Mouse (Mus musculus): Measurements from ENCODE around the gene Rxfp3. TPM values are rescaled to one million over a fixed set of nuclear protein-coding genes. Genes with fewer than 3 reads are reported as not detected.
"Not testable (repeated sequence)": the region's sequence is repeated elsewhere in the genome, so short reads cannot be mapped to it uniquely, and the experiment has no call there.

Gene Rxfp3
- polyA plus RNA-seq, 1 experiment from 2014 or later, result 1.2 TPM

DNA sequence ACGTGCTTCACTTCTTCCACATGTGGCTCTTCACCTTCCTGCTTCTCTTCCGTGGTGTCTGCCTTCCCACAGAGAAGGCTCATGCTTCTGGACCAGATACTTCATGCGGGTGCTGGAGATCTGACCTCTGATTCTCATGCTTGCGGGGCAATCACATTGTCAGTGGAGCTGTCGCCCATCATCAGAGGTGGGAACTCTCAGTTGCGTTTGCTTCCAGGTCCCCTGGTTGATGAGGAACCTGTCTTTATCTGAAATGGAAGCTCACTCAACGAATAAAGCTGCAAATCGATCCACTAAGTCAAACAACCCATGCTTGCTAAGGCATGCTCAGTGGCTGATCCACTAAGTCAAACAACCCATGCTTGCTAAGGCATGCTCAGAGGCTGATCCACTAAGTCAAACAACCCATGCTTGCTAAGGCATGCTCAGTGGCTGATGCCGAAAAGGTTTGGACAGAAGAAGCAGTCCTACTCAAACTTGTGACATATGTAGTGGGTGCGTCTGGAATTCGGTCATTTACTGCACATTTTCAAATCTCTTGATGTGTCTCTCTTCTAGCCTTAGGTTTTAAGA lies 26.7 kb downstream of the Rxfp3 start:
- H3K4me3 ChIP-seq (ENCODE audit: low read depth, low read length), result no peak overlapping the region
- no peaks in the 10 kb centered on the region for H3K9me3 ChIP-seq (ENCODE audit: control insufficient read depth, low read length)

DNA sequence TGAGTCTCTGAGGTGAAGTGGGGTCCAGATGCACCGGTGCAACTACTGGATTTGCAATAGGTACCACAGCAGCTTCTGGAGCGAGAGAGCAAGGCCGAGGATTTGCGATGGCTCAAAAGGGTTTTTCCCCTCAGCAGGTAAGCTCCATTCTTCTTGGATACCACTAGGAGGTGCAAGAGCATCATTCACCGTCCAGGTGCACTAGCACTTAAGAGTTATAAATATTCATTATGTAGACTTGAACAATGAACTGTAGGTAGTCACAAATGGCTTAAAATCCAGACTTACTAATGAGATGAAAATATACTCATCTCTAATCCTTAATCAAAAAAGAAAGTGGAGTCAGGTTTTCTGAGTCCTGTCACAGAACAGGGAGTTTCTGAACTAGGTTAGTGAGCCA lies 29.0 kb downstream of the Rxfp3 start:
- Histone ChIP-seq H3K4me2 (ENCODE audit: low read depth, low read length) (no peak overlapping the region), H3K9ac (ENCODE audit: low read depth, low read length) (no peak overlapping the region), H3K9me3 (ENCODE audit: control insufficient read depth, low read length) (no peaks in the 10 kb centered on the region), H3K27ac (replicated peaks; ENCODE audit: low read depth, low read length) (no peak overlapping the region), H3K4me1 (ENCODE audit: control insufficient read depth, insufficient read depth, low read length) (no peaks in the 10 kb centered on the region), H3K36me3 (ENCODE audit: control insufficient read depth, insufficient read depth, low read length) (no peaks in the 10 kb centered on the region), H3K4me3 (ENCODE audit: low read depth, low read length) (no peak overlapping the region), H3K27me3 (replicated peaks; ENCODE audit: control insufficient read depth, insufficient read depth, low read length) (no peaks in the 10 kb centered on the region)
- ATAC-seq (ENCODE audit: low read depth) (no peak), DNase-seq (ENCODE audit: low spot score) (peak; percentile 49)
- 20% methylated on average over 5 of the region's 5 CpGs for WGBS

More for the DNA sequence above, 26.7 kb downstream of the Rxfp3 start:
- DNase-seq (ENCODE audit: low spot score), result peak; percentile 37
- H3K4me1 ChIP-seq (ENCODE audit: control insufficient read depth, insufficient read depth, low read length), result no peaks in the 10 kb centered on the region
- no peaks in the 10 kb centered on the region for H3K27me3 ChIP-seq (replicated peaks; ENCODE audit: control insufficient read depth, insufficient read depth, low read length)
- H3K36me3 ChIP-seq (ENCODE audit: control insufficient read depth, insufficient read depth, low read length), result no peaks in the 10 kb centered on the region
- no peak for ATAC-seq (ENCODE audit: low read depth)
- WGBS, result 82% methylated on average over 11 of the region's 11 CpGs
- no peak overlapping the region for H3K27ac ChIP-seq (replicated peaks; ENCODE audit: low read depth, low read length)
- H3K9ac ChIP-seq (ENCODE audit: low read depth, low read length), result no peak overlapping the region
- H3K4me2 ChIP-seq (ENCODE audit: low read depth, low read length), result no peak overlapping the region

DNA sequence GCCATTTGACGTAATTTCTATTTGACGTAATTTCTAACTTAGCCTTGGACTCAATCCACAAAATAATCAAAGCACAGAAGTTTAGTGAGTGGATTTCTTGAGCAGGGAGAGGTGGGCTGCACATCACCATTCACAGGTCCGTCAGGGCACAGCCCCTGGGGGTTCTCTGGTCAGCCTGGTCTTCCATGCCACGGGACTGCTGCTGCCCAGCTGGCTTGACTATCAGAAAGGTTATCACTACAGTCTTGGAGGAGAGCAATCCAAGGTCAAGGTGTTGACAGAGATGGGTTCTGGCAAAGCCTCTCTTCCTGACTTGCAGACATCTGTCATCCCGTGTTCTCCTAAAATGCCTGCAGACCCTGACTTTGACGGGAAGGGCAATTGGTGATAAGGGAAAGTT lies 33.1 kb downstream of the Rxfp3 start:
- Histone ChIP-seq H3K27me3 (replicated peaks; ENCODE audit: control insufficient read depth, insufficient read depth, low read length) (no peaks in the 10 kb centered on the region), H3K9ac (ENCODE audit: low read depth, low read length) (no peak overlapping the region), H3K4me1 (ENCODE audit: control insufficient read depth, insufficient read depth, low read length) (no peaks in the 10 kb centered on the region), H3K36me3 (ENCODE audit: control insufficient read depth, insufficient read depth, low read length) (no peaks in the 10 kb centered on the region), H3K27ac (replicated peaks; ENCODE audit: low read depth, low read length) (no peak overlapping the region), H3K4me2 (ENCODE audit: low read depth, low read length) (no peak overlapping the region), H3K9me3 (ENCODE audit: control insufficient read depth, low read length) (no peaks in the 10 kb centered on the region), H3K4me3 (ENCODE audit: low read depth, low read length) (no peak overlapping the region)
- no peak for DNase-seq (ENCODE audit: low spot score)
- ATAC-seq (ENCODE audit: low read depth), result no peak
- WGBS, result 64% methylated on average over 6 of the region's 6 CpGs

DNA sequence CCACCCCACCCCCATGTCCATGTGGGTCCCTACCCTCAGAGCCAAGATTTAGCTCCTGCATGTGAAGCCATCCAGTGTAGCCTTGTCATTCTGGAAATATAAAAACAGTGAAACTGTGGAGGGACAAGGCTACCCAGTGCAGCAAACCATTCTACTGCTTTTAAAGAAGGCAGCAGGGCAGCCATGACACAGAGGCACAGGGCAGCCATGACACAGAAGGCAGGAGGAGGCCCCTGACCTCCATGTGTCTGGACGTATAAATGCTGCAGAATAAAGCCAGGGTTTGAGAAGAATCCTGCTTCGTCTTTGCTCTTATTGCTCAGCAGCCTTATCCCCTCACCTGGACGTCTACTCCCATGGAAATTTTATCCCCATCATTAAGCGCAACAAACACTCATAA lies 34.0 kb downstream of the Rxfp3 start:
- Histone ChIP-seq H3K27me3 (replicated peaks; ENCODE audit: control insufficient read depth, insufficient read depth, low read length) (no peaks in the 10 kb centered on the region), H3K4me1 (ENCODE audit: control insufficient read depth, insufficient read depth, low read length) (no peaks in the 10 kb centered on the region), H3K4me2 (ENCODE audit: low read depth, low read length) (no peak overlapping the region), H3K27ac (replicated peaks; ENCODE audit: low read depth, low read length) (no peak overlapping the region), H3K36me3 (ENCODE audit: control insufficient read depth, insufficient read depth, low read length) (no peaks in the 10 kb centered on the region), H3K9me3 (ENCODE audit: control insufficient read depth, low read length) (no peaks in the 10 kb centered on the region), H3K9ac (ENCODE audit: low read depth, low read length) (no peak overlapping the region), H3K4me3 (ENCODE audit: low read depth, low read length) (no peak overlapping the region)
- no peak for DNase-seq (ENCODE audit: low spot score)
- ATAC-seq (ENCODE audit: low read depth), result no peak
- 81% methylated on average over 4 of the region's 4 CpGs for WGBS

DNA sequence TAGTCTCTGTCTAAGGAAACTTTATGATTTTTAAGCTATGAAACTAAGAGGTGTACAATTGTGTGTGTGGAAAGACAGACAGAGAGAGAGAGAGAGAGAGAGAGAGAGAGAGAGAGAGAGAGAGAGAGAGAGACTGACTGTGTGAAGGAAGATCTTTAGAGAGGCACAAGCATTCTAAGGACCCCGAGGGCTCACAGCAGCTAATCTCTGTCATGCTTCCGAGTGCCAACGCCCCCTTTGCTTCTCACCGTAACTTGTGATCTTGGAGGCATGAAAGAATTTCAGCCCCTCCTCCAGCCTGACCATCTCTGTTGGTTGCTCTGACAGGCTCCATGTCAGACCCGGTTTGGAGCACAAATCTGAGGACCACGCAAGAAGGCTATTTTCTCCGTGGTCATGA lies 37.4 kb downstream of the Rxfp3 start, which contains the start of gene Slc45a2:
TSS of gene Slc45a2 (plus strand) at position 301 of the 400 bp plus-strand sequence.
- Histone ChIP-seq H3K4me3 (ENCODE audit: low read depth, low read length) (no peak within 1 kb of the TSS), H3K27ac (replicated peaks; ENCODE audit: low read depth, low read length) (no peak within 1 kb of the TSS), H3K36me3 (ENCODE audit: control insufficient read depth, insufficient read depth, low read length) (peaks cover 8% of the 10 kb centered on the region; the same call in 1 of the 2 replicates), H3K4me1 (ENCODE audit: control insufficient read depth, insufficient read depth, low read length) (no peaks in the 10 kb centered on the region), H3K9me3 (ENCODE audit: control insufficient read depth, low read length) (no peaks in the 10 kb centered on the region), H3K9ac (ENCODE audit: low read depth, low read length) (no peak within 1 kb of the TSS), H3K27me3 (replicated peaks; ENCODE audit: control insufficient read depth, insufficient read depth, low read length) (no peaks in the 10 kb centered on the region), H3K4me2 (ENCODE audit: low read depth, low read length) (0 out of 2 replicates have a peak within 1 kb of the TSS, but pooled peaks have one; percentile 10)
- WGBS, result 43% methylated on average over 7 of the region's 7 CpGs
- no peak for ATAC-seq (ENCODE audit: low read depth)
- no peak for DNase-seq (ENCODE audit: low spot score)

DNA sequence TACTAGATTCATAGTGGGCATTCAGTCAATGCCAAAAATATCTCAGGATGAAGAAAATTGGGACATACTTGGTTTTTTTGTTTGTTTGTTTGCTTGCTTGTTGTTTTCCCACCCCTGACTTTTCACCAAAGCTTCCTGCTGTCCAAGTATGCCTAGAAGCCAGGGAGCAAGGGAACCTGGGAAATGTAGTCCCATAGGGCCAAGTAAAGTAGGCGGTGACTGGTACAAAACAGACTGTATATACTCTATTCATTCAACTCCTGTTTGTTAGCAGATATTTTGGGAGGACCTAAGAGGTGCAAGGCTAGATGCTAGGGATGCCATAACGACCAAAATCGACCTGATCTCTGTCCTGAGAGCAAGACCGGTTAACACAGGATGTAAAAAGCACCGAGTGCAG lies 38.0 kb downstream of the Rxfp3 start:
- 0 out of 2 replicates have a peak overlapping the region, but pooled peaks have one; percentile 10 for H3K4me2 ChIP-seq (ENCODE audit: low read depth, low read length)
- ATAC-seq (ENCODE audit: low read depth), result no peak

DNA sequence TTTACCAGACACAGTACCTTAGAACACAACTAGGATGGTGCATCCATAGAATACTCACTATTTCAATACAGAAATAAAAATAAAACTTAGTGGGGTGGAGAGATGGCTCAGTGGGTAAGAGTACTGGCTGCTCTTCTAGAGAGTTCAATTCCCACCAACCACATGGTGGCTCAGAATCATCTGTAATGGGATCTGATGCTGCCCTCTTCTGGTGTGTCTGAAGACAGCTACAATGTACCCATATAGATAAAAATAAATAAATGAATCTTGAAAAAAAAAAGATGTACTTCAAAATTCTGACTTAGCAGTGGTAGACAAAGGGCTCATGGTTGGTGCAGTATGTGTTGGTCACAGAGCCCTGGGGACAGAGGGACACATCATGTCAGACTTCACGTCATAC lies 46.2 kb downstream of the Rxfp3 start:
- no peak for ATAC-seq (ENCODE audit: low read depth)
- Histone ChIP-seq H3K27ac (replicated peaks; ENCODE audit: low read depth, low read length) (no peak overlapping the region), H3K9me3 (ENCODE audit: control insufficient read depth, low read length) (no peaks in the 10 kb centered on the region), H3K36me3 (ENCODE audit: control insufficient read depth, insufficient read depth, low read length) (peaks cover 38% of the 10 kb centered on the region), H3K4me2 (ENCODE audit: low read depth, low read length) (no peak overlapping the region), H3K9ac (ENCODE audit: low read depth, low read length) (no peak overlapping the region), H3K4me3 (ENCODE audit: low read depth, low read length) (no peak overlapping the region), H3K27me3 (replicated peaks; ENCODE audit: control insufficient read depth, insufficient read depth, low read length) (no peaks in the 10 kb centered on the region), H3K4me1 (ENCODE audit: control insufficient read depth, insufficient read depth, low read length) (no peaks in the 10 kb centered on the region)
- WGBS, result 91% methylated on average over 1 of the region's 1 CpGs
- no peak for DNase-seq (ENCODE audit: low spot score)

More for the DNA sequence above, 38.0 kb downstream of the Rxfp3 start:
- Histone ChIP-seq H3K9ac (ENCODE audit: low read depth, low read length) (no peak overlapping the region), H3K4me1 (ENCODE audit: control insufficient read depth, insufficient read depth, low read length) (no peaks in the 10 kb centered on the region), H3K4me3 (ENCODE audit: low read depth, low read length) (no peak overlapping the region), H3K9me3 (ENCODE audit: control insufficient read depth, low read length) (no peaks in the 10 kb centered on the region), H3K36me3 (ENCODE audit: control insufficient read depth, insufficient read depth, low read length) (peaks cover 13% of the 10 kb centered on the region), H3K27me3 (replicated peaks; ENCODE audit: control insufficient read depth, insufficient read depth, low read length) (no peaks in the 10 kb centered on the region), H3K27ac (replicated peaks; ENCODE audit: low read depth, low read length) (no peak overlapping the region)
- WGBS, result 53% methylated on average over 5 of the region's 5 CpGs
- no peak for DNase-seq (ENCODE audit: low spot score)

DNA sequence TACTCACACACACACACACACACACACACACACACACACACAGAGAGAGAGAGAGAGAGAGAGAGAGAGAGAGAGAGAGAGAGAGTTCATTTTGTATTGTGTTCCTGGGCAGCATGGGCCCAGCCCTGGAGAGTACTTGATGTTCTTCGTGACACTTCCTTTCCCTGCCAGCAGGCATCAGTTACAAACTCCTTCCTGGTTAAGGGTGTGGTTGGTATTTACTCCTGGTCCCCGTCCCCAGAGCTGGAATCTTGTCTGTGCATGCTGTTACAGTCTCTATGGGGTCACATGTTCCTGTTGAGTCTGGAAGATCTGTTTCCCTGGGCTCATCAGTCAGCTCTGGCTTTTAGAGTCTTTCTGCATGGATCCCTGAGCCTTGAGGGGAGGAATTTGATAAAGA lies 47.4 kb downstream of the Rxfp3 start:
- Histone ChIP-seq H3K4me1 (ENCODE audit: control insufficient read depth, insufficient read depth, low read length) (no peaks in the 10 kb centered on the region), H3K36me3 (ENCODE audit: control insufficient read depth, insufficient read depth, low read length) (peaks cover 31% of the 10 kb centered on the region), H3K9ac (ENCODE audit: low read depth, low read length) (no peak overlapping the region), H3K27ac (replicated peaks; ENCODE audit: low read depth, low read length) (no peak overlapping the region), H3K4me2 (ENCODE audit: low read depth, low read length) (no peak overlapping the region), H3K27me3 (replicated peaks; ENCODE audit: control insufficient read depth, insufficient read depth, low read length) (no peaks in the 10 kb centered on the region), H3K4me3 (ENCODE audit: low read depth, low read length) (no peak overlapping the region), H3K9me3 (ENCODE audit: control insufficient read depth, low read length) (no peaks in the 10 kb centered on the region)
- DNase-seq (ENCODE audit: low spot score) (peak; percentile 38), ATAC-seq (ENCODE audit: low read depth) (peak; percentile 62; the same call in 1 of the 2 replicates)
- 48% methylated on average over 2 of the region's 2 CpGs for WGBS

DNA sequence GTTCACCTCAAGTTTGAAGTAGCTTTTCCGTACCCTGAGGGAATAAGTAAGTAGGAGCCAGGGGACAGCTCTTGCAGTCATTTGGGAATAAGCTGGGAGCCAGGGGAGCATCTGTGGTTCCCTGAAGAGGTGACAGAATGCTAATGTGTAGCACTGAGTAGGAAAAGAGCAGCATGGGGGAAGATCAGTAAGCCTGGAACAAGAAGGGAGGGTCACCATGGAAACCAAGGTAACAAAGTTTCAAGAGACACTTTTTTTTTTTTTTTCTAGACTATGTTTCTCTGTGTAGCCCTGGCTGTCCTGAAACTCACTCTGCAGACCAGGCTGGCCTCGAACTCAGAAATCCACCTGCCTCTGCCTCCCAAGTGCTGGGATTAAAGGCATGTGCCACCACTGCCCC lies 51.3 kb downstream of the Rxfp3 start:
- DNase-seq (ENCODE audit: low spot score); H3K27me3 ChIP-seq (replicated peaks; ENCODE audit: control insufficient read depth, insufficient read depth, low read length); ATAC-seq (ENCODE audit: low read depth); H3K4me1 ChIP-seq (ENCODE audit: control insufficient read depth, insufficient read depth, low read length); H3K9me3 ChIP-seq (ENCODE audit: control insufficient read depth, low read length); H3K4me2 ChIP-seq (ENCODE audit: low read depth, low read length); H3K27ac ChIP-seq (replicated peaks; ENCODE audit: low read depth, low read length); H3K4me3 ChIP-seq (ENCODE audit: low read depth, low read length); H3K9ac ChIP-seq (ENCODE audit: low read depth, low read length): not testable (repeated sequence)
- H3K36me3 ChIP-seq (ENCODE audit: control insufficient read depth, insufficient read depth, low read length), result peaks cover 21% of the 10 kb centered on the region; the same call in 1 of the 2 replicates
- WGBS, result 75% methylated on average over 1 of the region's 2 CpGs

All from embryonic facial prominence, embryonic 14.5 days (tissue).